Mouse (Mus musculus): ENCODE measurements around the gene Srprb.

DNA sequence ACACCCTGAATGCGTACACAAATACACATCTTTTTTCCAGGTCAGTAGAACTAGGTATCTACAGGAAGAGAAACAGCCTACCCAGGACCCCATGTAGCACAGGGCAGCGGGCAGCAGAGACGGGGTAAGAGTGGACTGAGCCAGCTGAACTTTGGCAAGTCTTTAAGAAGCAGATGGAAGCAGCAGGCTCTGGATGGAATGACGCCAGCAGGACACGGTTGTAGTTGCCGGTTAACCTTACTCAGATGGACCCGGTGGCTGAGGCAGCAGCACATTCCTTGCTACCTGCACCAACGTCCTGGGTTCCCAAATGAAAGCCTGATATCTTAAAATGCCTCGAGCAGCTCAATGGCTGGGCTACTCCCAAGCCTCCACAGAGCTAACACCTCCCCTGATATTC is 15.2 kb downstream of the Srprb start:
- TF ChIP-seq CTCF (IDR thresholded peaks at IDR 0.05): no peak
- TF ChIP-seq EP300 (IDR thresholded peaks at IDR 0.05): no peak
